Mouse (Mus musculus): Measurements from ENCODE around the gene Atm. TPM values are rescaled to one million over a fixed set of nuclear protein-coding genes. Genes with fewer than 3 reads are reported as not detected.
A peak's percentile ranks its signal among the peaks of the same experiment; 100 is the strongest.

The Atm gene
- total RNA-seq, 2 experiments from 2014 or later, result 19.3 to 19.7 TPM

DNA sequence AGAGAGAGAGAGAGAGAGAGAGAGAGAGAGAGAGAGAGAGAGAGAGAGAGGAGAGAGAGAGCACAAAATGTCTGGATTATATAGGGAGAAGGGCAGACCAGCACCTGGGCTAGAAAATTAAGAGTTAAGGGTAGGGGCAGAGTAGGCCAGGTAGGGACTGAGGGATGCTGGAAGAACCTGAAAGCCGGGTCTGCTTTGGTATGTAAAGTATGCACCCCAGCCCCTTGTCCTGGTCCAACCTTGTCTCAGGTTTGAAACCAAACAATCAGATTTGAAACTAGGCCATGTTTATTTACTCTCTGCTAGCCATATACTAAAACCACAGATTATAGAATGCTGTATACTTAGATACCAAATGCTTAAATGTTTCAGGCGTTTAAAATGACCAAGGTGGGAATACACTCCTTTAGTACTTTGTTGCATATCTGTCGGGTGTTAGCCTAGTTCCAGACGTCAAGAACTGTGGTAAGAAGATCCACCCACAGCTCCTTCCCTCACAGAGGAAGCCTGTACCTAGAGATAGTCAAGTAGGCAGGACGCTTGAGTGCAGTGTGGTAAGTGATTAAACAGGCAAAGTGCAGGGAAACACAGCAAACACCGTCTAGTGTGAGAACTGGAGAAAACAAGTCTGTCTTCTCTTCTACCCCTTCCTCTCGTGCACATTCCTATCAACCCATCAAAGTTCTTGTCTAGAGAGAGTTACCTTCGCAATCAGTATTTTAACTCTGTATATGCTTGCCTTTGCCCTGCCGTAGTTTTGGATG is 114.2 kb downstream of the Atm start:
- intact Hi-C loops (cut with DNase I), result no loop called here
- DNase-seq (ENCODE audit: extremely low spot score in 1 of 2, low spot score in 2 of 2), result no peak

- no peak for DNase-seq (ENCODE audit: extremely low spot score in 1 of 2, low spot score in 2 of 2)
- intact Hi-C loops (cut with DNase I), result no loop called here
These were observed 127.1 kb downstream of the Atm start for GRCm38 (mm10) chr9:53409427-53409826.

- no peak for DNase-seq (ENCODE audit: extremely low spot score in 1 of 2, low spot score in 2 of 2)
- intact Hi-C loops (cut with DNase I), result no loop called here
These were observed 127.6 kb downstream of the Atm start for GRCm38 (mm10) chr9:53408953-53409361.

DNA sequence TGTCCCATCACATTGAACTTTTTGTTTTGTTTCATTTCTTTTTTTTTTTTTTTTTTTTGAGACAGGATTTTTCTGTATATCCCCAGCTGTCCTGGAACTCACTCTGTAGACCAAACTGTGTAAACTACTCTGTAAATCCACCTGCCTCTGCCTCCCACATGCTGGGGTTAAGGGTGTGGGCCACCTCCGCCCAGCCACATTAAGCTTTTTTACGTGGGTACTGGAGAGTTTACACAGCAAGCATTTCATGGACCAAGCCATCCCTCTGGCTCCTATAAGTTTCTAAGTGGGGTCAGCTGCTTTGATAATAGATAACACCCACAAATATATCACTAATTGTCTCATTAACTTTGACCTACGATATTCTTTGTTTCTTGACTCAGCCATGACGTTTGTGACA is 128.0 kb downstream of the Atm start:
- no peak for DNase-seq (ENCODE audit: extremely low spot score in 1 of 2, low spot score in 2 of 2)
- intact Hi-C loops (cut with DNase I), result no loop called here

- intact Hi-C loops (cut with DNase I), result no loop called here
- DNase-seq (ENCODE audit: extremely low spot score in 1 of 2, low spot score in 2 of 2), result peak; percentile 77 to 92
These were observed 131.5 kb downstream of the Atm start for GRCm38 (mm10) chr9:53404753-53405722.

DNA sequence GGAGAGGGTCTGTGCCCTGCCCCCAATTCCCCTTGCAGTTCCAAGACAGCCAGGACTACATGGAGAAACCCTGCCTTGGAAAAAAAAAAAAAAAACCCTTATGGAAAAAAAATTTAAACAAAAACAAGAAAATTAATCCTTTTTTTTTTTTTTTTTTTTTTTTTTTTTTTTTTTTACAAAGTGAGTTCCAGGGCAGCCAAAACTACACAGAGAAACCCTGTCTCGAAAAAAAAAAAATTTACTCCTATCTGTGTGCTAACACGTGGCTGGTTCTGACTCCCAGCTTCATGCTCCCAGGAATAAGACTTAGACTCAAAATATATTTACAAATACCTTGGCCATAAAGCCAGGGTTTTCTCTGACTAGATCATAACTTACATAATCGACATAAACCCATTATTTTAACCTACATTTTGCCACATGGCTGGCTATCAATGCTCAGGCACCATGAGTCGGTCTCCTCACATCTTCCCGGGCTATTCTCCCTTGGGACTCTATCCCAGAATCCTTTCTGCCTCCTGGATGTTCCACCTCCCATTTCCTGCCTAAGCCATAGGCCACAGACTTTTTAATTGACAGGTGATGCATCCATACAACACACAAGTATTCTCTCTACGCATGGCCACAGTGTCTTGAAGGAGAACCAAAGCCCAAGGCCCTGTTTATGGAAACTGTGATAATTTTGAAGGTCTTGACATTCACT is 132.3 kb downstream of the Atm start:
- intact Hi-C loops (cut with DNase I), result no loop called here
- DNase-seq (ENCODE audit: extremely low spot score in 1 of 2, low spot score in 2 of 2), result no peak

DNA sequence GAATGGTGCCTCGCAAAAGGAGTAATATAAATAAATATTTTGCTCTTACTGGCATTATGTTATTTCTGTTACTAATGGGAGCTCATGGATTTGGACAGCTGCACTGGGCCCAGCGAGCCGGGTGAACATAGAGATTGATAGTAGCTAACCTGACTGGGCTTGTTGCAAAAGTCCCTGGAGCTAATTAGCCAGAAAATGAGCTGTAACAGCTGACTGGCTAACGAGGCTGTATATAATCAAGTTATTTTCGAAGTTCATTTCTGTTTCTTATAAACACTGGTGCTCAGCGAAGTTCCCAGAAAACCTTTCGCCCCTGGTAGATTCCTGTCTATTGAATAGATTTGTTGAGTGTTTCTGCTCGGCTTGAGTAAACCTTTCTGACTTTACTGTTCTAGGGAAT is 133.5 kb downstream of the Atm start:
- no peak for DNase-seq (ENCODE audit: extremely low spot score in 1 of 2, low spot score in 2 of 2)
- intact Hi-C loops (cut with DNase I), result no loop called here

DNA sequence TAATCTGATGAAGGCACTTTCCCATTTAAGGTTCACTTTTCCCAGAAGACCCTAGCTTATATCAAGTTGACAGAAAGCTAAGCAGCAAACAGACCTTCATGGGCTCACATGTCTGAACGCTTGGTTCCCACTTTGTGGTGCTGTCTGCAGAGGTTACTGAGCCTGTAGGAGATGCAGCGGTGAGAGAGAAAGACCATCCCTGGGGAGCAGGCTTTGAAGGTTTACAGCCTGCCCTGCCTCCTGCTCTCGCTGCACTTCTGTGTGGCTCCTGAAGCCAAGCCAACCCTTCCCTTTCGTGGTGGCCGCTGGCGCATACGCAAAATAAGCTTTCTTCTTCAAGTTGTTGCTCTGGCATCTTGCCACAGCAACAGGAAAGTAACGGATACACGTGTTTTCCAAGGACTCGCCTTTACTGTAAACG is 134.2 kb downstream of the Atm start, which contains the start of gene 4930550C14Rik:
Gene 4930550C14Rik, plus strand, starts transcription at position 35 of the 421 bp plus-strand sequence.
- peak in 1 of 2 experiments; percentile 86 for DNase-seq (ENCODE audit: extremely low spot score in 1 of 2, low spot score in 2 of 2)
- intact Hi-C loops (cut with DNase I), result no loop called here

GRCm38 (mm10) chr9:53401146-53401545 is 135.4 kb downstream of the Atm start:
- DNase-seq (ENCODE audit: extremely low spot score in 1 of 2, low spot score in 2 of 2), result no peak
- intact Hi-C loops (cut with DNase I), result no loop called here

GRCm38 (mm10) chr9:53400696-53401095 is 135.8 kb downstream of the Atm start:
- intact Hi-C loops (cut with DNase I), result no loop called here
- no peak for DNase-seq (ENCODE audit: extremely low spot score in 1 of 2, low spot score in 2 of 2)

- intact Hi-C loops (cut with DNase I), result loop anchor here (2.0 kb wide), 1 partner anchor 145 kb away; no protein-coding TSS in a partner anchor
- no peak for DNase-seq (ENCODE audit: extremely low spot score in 1 of 2, low spot score in 2 of 2)
These were observed 137.0 kb downstream of the Atm start for GRCm38 (mm10) chr9:53399537-53399936.

- intact Hi-C loops (cut with DNase I), result loop anchor here (2.0 kb wide), 1 partner anchor 144 kb away; no protein-coding TSS in a partner anchor
- peak in 1 of 2 experiments; percentile 65 for DNase-seq (ENCODE audit: extremely low spot score in 1 of 2, low spot score in 2 of 2)
These were observed 138.2 kb downstream of the Atm start for GRCm38 (mm10) chr9:53398388-53398700.

GRCm38 (mm10) chr9:53397685-53398387 is 138.7 kb downstream of the Atm start:
- intact Hi-C loops (cut with DNase I), result loop anchor here (2.0 kb wide), 1 partner anchor 143 kb away; no protein-coding TSS in a partner anchor
- DNase-seq (ENCODE audit: extremely low spot score in 1 of 2, low spot score in 2 of 2), result no peak

GRCm38 (mm10) chr9:53390136-53390535 is 146.4 kb downstream of the Atm start:
- DNase-seq (ENCODE audit: extremely low spot score in 1 of 2, low spot score in 2 of 2), result no peak
- intact Hi-C loops (cut with DNase I), result no loop called here

Small RNAs within 50 kb of the gene (microRNA-seq; reads per million reads assigned to microRNA genes)
- not detected for gene Mir130c

Other genes with a start within 250 kb of the Atm start
- 1 to 10 TPM; 6.6 to 7.9 TPM for gene Exph5, start 235.1 kb downstream of the Atm start, total RNA-seq (2021)
- 1 to 10 TPM; 8.7 to 9.9 TPM for gene Kdelc2, start 152.7 kb downstream of the Atm start, total RNA-seq (2021)
- gene 4930550C14Rik, start 134.4 kb downstream of the Atm start, total RNA-seq (2021), result under 1 TPM; 0.43 to 0.57 TPM
- gene Npat, start 307 bp upstream of the Atm start, total RNA-seq (2021), result 10 to 100 TPM; 14.8 to 15.2 TPM
- 100 to 1,000 TPM; 125 to 135 TPM for gene Acat1, start 73.6 kb upstream of the Atm start, total RNA-seq (2021)
- 10 to 100 TPM; 51.4 to 57.6 TPM for gene Cul5, start 133.3 kb upstream of the Atm start, total RNA-seq (2021)
- gene Rab39, start 169.5 kb upstream of the Atm start, total RNA-seq (2021), result 1 to 10 TPM; 1.2 to 1.7 TPM
- 1 to 10 TPM; 7.6 to 8.6 TPM for gene Slc35f2, start 234.8 kb upstream of the Atm start, total RNA-seq (2021)